16 mouse cellular contexts compared by ENCODE assay signal in genomic region chr12:80887036-80887435, GRCm38 (mm10). TPM values are rescaled to one million over a fixed set of nuclear protein-coding genes. Genes with fewer than 3 reads are reported as not detected.
A peak's percentile ranks its signal among the peaks of the same experiment; 100 is the strongest.
DNase-seq lines count a peak whose midpoint lies in the region; ATAC-seq and TF ChIP-seq lines count a peak whose summit lies in the region.
"Had no signal": no experiment of that assay in that cellular context is flagged by ENCODE, and none has a peak within 500 bp of the region (broad histone marks: within the 10 kb centered on the region; RNA-seq: fewer than 3 reads in every experiment).

No protein-coding gene starts in this region.

- peaks cover 11% of the 10 kb centered on the region for H3K4me1 ChIP-seq in liver, embryonic 16.5 days (ENCODE audit: control insufficient read depth, low read depth, low read length)
- 0 out of 2 replicates have a peak, but pooled peaks cover 2% of the 10 kb centered on the region for H3K4me1 ChIP-seq in intestine, postnatal 0 days (replicated peaks; ENCODE audit: control insufficient read depth, insufficient read depth, low read length)
- H3K4me1 ChIP-seq: forebrain, embryonic 15.5 days had no signal

- CTCF ChIA-PET in Patski (lab: Charles Lee), result no interaction called here

- H3K9me3 ChIP-seq in liver, embryonic 16.5 days (replicated peaks; ENCODE audit: control insufficient read depth, low read length), result peaks cover 3% of the 10 kb centered on the region; the same call in 1 of the 2 replicates
- no peaks in the 10 kb centered on the region for H3K9me3 ChIP-seq in intestine, postnatal 0 days (ENCODE audit: control insufficient read depth)
- H3K9me3 ChIP-seq: intestine, embryonic 15.5 days; limb, embryonic 15.5 days had no signal

- peak; percentile 13 for ATAC-seq in Patski
- ATAC-seq in liver, embryonic 16.5 days (ENCODE audit: low read depth), result peak; percentile 55; the same call in 1 of the 2 replicates
- ATAC-seq in granulocyte monocyte progenitor cell, adult 5-6 weeks (replicated peaks; ENCODE audit: poor library complexity, severe bottlenecking), result no peak
- no peak for ATAC-seq in intestine, postnatal 0 days
- ATAC-seq: forebrain, embryonic 15.5 days; intestine, embryonic 15.5 days had no signal

- POLR2A ChIA-PET in Patski (lab: Charles Lee), result no interaction called here

- in situ Hi-C loops in Patski (cut with MboI; ENCODE audit: low pct_unique_long_range_greater_than_20kb), result no loop called here

- TF ChIP-seq CTCF in Patski (IDR thresholded peaks at IDR 0.05), result no peak
- no peak for TF ChIP-seq CTCF in intestine, postnatal 0 days (IDR thresholded peaks at IDR 0.05; ENCODE audit: low read depth)

- no peak overlapping the region for H3K9ac ChIP-seq in liver, embryonic 16.5 days (ENCODE audit: low read depth, low read length)
- H3K9ac ChIP-seq in intestine, postnatal 0 days (ENCODE audit: low read depth, low read length), result no peak overlapping the region
- H3K9ac ChIP-seq: forebrain, embryonic 15.5 days; intestine, embryonic 15.5 days; limb, embryonic 15.5 days had no signal

- H3K27ac ChIP-seq in liver, embryonic 16.5 days (ENCODE audit: low read length), result peak overlapping the region; percentile 22
- no peak overlapping the region for H3K27ac ChIP-seq in intestine, postnatal 0 days (ENCODE audit: low read depth, low read length)
- H3K27ac ChIP-seq: forebrain, embryonic 15.5 days; intestine, embryonic 15.5 days; limb, embryonic 15.5 days had no signal

- no peak overlapping the region for H3K4me3 ChIP-seq in liver, embryonic 16.5 days (ENCODE audit: low read depth, low read length)
- no peak overlapping the region for H3K4me3 ChIP-seq in intestine, postnatal 0 days (ENCODE audit: low read depth, low read length)
- H3K4me3 ChIP-seq: forebrain, embryonic 15.5 days; intestine, embryonic 15.5 days; limb, embryonic 15.5 days had no signal

- no peak overlapping the region for H3K4me2 ChIP-seq in liver, embryonic 16.5 days (ENCODE audit: low read depth, low read length)
- H3K4me2 ChIP-seq in intestine, postnatal 0 days (replicated peaks; ENCODE audit: low read depth), result no peak overlapping the region
- H3K4me2 ChIP-seq: forebrain, embryonic 15.5 days; heart, embryonic 11.5 days; intestine, embryonic 15.5 days; limb, embryonic 15.5 days; midbrain, embryonic 11.5 days had no signal

- H3K27me3 ChIP-seq in Patski, result no peaks in the 10 kb centered on the region
- no peaks in the 10 kb centered on the region for H3K27me3 ChIP-seq in liver, embryonic 16.5 days (ENCODE audit: control insufficient read depth, insufficient read depth, low read depth, low read length)
- no peaks in the 10 kb centered on the region for H3K27me3 ChIP-seq in intestine, postnatal 0 days (replicated peaks; ENCODE audit: control insufficient read depth, insufficient read depth, low read length)
- H3K27me3 ChIP-seq: forebrain, embryonic 15.5 days; intestine, embryonic 15.5 days; limb, embryonic 15.5 days had no signal

- 39% methylated on average over 2 of the region's 2 CpGs for WGBS in liver, embryonic 16.5 days (ENCODE audit: insufficient replicate concordance)
- WGBS in intestine, postnatal 0 days, result 27% methylated on average over 2 of the region's 2 CpGs

- peak; percentile 26 for DNase-seq in kidney, adult 18-20 months
- no peak for DNase-seq in kidney, postnatal 10 days
- DNase-seq in 416B (ENCODE audit: low read depth), result peak; percentile 51
- DNase-seq in Patski (ENCODE audit: low read depth, low spot score), result peak; percentile 19
- DNase-seq in right cerebral cortex, postnatal 14 days, result no peak
- DNase-seq: cerebellum, postnatal 10 days; layer of hippocampus, adult 9-11 months; thymus, postnatal 36 days had no signal

- H3K36me3 ChIP-seq in liver, embryonic 16.5 days (ENCODE audit: control insufficient read depth, insufficient read depth), result no peaks in the 10 kb centered on the region
- H3K36me3 ChIP-seq in intestine, postnatal 0 days (ENCODE audit: control insufficient read depth, insufficient read depth), result no peaks in the 10 kb centered on the region
- H3K36me3 ChIP-seq: forebrain, embryonic 15.5 days; intestine, embryonic 15.5 days; limb, embryonic 15.5 days had no signal

RNA-seq across cellular contexts. Expression of gene Srsf5, which starts 58.3 kb away (rescaled TPM):
- 435 TPM for polyA plus RNA-seq in Patski (2021)
- polyA plus RNA-seq in liver, embryonic 16.5 days (2015; fragmentation: Nextera tagmentation; extraction: Ambion mirVana), result 273 and 294 TPM in 2 replicates
- total RNA-seq in granulocyte monocyte progenitor cell, adult 5-6 weeks (2014; fragmentation: Nextera tagmentation), result 313 and 360 TPM in 2 replicates
- 731 and 831 TPM in 2 replicates for total RNA-seq in granulocyte monocyte progenitor cell, adult 5-6 weeks (2017)
- 261 and 328 TPM in 2 replicates for polyA plus RNA-seq in intestine, postnatal 0 days (2015; fragmentation: Nextera tagmentation; extraction: Ambion mirVana)

Comparison
In these comparisons a context has a peak if more than half of its experiments do, and no peak if none do; other contexts are left out.
1. DNase-seq: peak in kidney, adult 18-20 months (single experiment), 416B (single experiment) and Patski (single experiment); none in kidney, postnatal 10 days (single experiment) and right cerebral cortex, postnatal 14 days (single experiment).
2. ATAC-seq: peak in Patski (single experiment) and liver, embryonic 16.5 days (single experiment); none in granulocyte monocyte progenitor cell, adult 5-6 weeks (single experiment) and intestine, postnatal 0 days (single experiment).